Mouse (Mus musculus) intestine, embryonic 14.5 days (tissue): ENCODE measurements around the gene Sftpa1. TPM values are rescaled to one million over a fixed set of nuclear protein-coding genes. Genes with fewer than 3 reads are reported as not detected.

Source experiments
- ATAC-seq: fragments of 200-750 bp; cut with Nextera tagmentation; replicated peaks from 2 replicates; pipeline ENCODE4 v1.8.0; 2017; ENCODE audit warnings: low read depth, moderate number of reproducible peaks, moderate TSS enrichment, moderate library complexity; ENCODE audit not compliant: low FRiP score, low TSS enrichment
- DNase-seq: peaks from one replicate; pipeline ENCODE4 v3.0.0-alpha.2; 2018; ENCODE audit warnings: low spot score
- H3K27ac ChIP-seq: fragments of 300-500 bp; sonication (generic); 2 replicates; pipeline ENCODE4 v1.5.1; 2014; ENCODE audit warnings: low read depth, mild to moderate bottlenecking, control low read depth
- H3K27me3 ChIP-seq: fragments of 300-500 bp; sonication (generic); replicated peaks from 2 replicates; pipeline ENCODE4 v1.6.1; 2014; ENCODE audit warnings: low read length, control low read depth; ENCODE audit not compliant: control insufficient read depth, insufficient read depth
- H3K36me3 ChIP-seq: fragments of 300-500 bp; sonication (generic); 2 replicates; pipeline ENCODE4 v1.6.1; 2014; ENCODE audit warnings: low read length, control low read depth; ENCODE audit not compliant: control insufficient read depth, insufficient read depth
- H3K4me1 ChIP-seq: fragments of 300-500 bp; sonication (generic); replicated peaks from 2 replicates; pipeline ENCODE4 v1.6.1; 2014; ENCODE audit warnings: low read length, control low read depth, mixed read lengths; ENCODE audit not compliant: control insufficient read depth, insufficient read depth
- H3K4me2 ChIP-seq: fragments of 300-500 bp; sonication (generic); 2 replicates; pipeline ENCODE4 v1.6.1; 2014; ENCODE audit warnings: low read length
- H3K4me3 ChIP-seq: fragments of 300-500 bp; sonication (generic); 2 replicates; pipeline ENCODE4 v1.5.1; 2014; ENCODE audit warnings: low read depth, low read length, control low read depth, mixed read lengths
- H3K9ac ChIP-seq: fragments of 300-500 bp; sonication (generic); 2 replicates; pipeline ENCODE4 v1.6.1; 2014; ENCODE audit warnings: mild to moderate bottlenecking, low read length
- H3K9me3 ChIP-seq: fragments of 300-500 bp; sonication (generic); 2 replicates; pipeline ENCODE4 v1.6.1; 2016; ENCODE audit warnings: low read length, control low read depth; ENCODE audit not compliant: control insufficient read depth
- WGBS: fragments of 180-500 bp; shearing (Covaris S2); extraction: QIAGEN DNeasy Blood & Tissue Kit; methylation state at CpG from one replicate; pipeline ENCODE4 v1.1.7; 2014; 5-methylcytosine and 5-hydroxymethylcytosine counted together
- polyA plus RNA-seq: library from polyadenylated mRNA; unstranded; fragments of >200 nt; fragmentation: Nextera tagmentation; extraction: Ambion mirVana; gene quantifications from 2 replicates; pipeline ENCODE4 v1.2.1, GENCODE M21; 2014

Gene Sftpa1
- polyA plus RNA-seq, 1 experiment from 2014 or later: not detected

DNA sequence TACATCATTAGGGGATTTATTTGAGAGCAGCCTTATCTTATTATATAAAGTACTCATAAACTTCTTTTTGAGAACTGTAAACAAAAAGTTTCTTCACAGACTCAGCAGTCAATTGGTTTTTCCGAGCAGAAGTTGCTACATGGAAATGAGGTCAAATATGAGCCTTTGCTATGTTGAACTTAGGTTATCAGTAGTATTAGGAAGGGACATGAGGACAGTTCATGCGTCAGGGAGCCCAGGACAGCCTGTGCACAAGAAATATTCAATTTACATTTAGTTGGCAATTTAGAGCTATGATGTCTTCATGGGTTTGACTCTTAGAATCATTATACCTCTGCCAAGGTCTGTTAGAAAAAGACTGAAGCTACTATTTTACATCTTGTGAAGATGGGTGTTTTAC, 29.3 kb upstream of the Sftpa1 start:
- Histone ChIP-seq H3K27me3 (no peaks in the 10 kb centered on the region), H3K4me3 (no peak overlapping the region), H3K36me3 (no peaks in the 10 kb centered on the region), H3K4me2 (no peak overlapping the region), H3K4me1 (no peaks in the 10 kb centered on the region), H3K27ac (no peak overlapping the region), H3K9me3 (no peaks in the 10 kb centered on the region), H3K9ac (no peak overlapping the region)
- DNase-seq: no peak
- 64% methylated on average over 2 of the region's 2 CpGs for WGBS
- ATAC-seq: no peak

DNA sequence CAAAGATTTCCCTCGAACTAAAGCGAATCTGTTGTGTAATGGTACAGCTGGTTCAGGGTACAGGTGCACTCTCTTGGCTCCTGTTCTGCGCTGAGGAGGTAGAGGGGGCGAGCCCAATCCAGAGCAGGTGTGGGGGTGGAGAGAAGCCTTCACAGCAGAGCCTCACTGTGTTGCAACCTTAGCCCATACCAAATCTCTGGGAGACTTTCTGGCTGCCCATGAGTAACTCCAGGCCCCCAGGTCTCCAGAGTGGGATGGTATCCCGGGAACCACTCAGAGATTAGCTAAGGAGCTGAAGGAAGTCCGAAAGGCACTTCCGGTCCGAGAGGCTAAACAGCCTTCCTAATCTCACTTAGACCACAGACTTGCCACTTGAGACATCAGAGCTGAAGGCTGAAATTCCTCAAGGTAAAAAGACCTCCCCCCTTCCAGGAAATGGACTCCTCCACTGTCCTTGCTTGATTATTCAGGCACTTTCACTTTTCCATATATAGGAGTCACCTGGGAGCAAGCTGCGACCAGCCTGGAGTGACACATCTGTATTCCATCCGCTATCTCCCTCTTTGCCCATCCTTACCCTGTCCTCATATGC, 26.6 kb upstream of the Sftpa1 start, which contains the start of gene Mat1a:
Gene Mat1a (plus strand): TSS at position 183 of the 592 bp plus-strand sequence.
- Histone ChIP-seq H3K9me3 (no peaks in the 10 kb centered on the region), H3K27me3 (no peaks in the 10 kb centered on the region), H3K4me1 (no peaks in the 10 kb centered on the region), H3K36me3 (no peaks in the 10 kb centered on the region), H3K27ac (no peak within 1 kb of the TSS), H3K4me2 (no peak within 1 kb of the TSS), H3K9ac (no peak within 1 kb of the TSS), H3K4me3 (no peak within 1 kb of the TSS)
- DNase-seq (no peak), ATAC-seq (no peak)
- 69% methylated on average over 10 of the region's 10 CpGs for WGBS

DNA sequence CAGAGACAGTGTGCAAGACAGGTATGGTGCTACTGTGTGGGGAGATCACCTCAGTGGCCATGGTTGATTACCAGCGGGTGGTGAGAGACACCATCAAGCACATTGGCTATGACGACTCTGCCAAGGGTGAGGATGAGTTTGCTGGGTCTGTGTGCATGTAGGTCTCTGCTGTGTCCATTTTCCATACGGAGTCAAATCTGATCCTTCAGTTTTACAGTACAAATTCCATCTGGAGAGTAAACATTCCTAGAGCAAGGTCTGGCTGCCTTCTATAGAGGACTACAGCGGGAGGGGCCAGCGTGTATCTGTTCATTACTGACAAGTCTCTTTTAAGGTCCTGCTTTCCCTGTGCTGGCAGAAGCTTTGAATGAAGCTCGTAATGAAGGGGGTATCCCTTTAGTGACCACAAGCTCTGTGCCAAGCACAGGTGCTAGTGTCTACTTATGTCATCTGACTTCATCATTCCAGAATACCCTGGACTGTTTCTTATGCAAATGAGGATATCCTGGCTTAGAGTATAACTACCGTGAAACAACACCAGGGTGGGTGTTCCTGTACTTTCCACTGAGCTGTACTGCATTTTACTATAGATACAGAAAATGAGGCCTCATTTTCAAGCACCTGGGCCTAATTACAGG, 20.4 kb upstream of the Sftpa1 start:
- no peak for DNase-seq
- Histone ChIP-seq H3K36me3 (no peaks in the 10 kb centered on the region), H3K4me1 (no peaks in the 10 kb centered on the region), H3K4me2 (no peak overlapping the region), H3K9ac (no peak overlapping the region), H3K27me3 (no peaks in the 10 kb centered on the region), H3K4me3 (no peak overlapping the region), H3K9me3 (no peaks in the 10 kb centered on the region), H3K27ac (no peak overlapping the region)
- whole genome bisulfite sequencing: 82% methylated on average over 7 of the region's 7 CpGs
- no peak for ATAC-seq

DNA sequence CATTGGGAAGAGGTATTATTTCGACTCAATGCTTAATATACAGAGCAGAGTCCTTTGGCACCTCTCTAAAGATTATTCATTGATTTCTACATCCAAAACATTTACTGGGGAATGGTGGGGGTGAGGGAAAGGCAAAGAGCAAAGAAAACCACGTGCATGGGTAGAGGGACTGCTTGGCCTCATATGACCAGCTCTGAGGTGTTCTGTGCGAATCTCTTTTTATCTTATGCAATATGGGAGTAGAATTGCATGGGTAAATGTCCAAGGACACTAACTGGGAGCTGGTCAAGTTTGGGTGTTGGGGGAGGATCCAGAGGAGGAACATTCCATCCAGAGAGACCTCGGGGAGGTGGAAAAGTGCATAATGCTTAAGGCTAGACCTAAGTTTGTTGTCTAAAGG, 18.6 kb upstream of the Sftpa1 start:
- Histone ChIP-seq H3K9me3 (no peaks in the 10 kb centered on the region), H3K4me2 (no peak overlapping the region), H3K27ac (no peak overlapping the region), H3K4me3 (no peak overlapping the region), H3K36me3 (no peaks in the 10 kb centered on the region), H3K9ac (no peak overlapping the region), H3K4me1 (no peaks in the 10 kb centered on the region), H3K27me3 (no peaks in the 10 kb centered on the region)
- DNase-seq (no peak), ATAC-seq (no peak)
- 88% methylated on average over 4 of the region's 4 CpGs for WGBS

DNA sequence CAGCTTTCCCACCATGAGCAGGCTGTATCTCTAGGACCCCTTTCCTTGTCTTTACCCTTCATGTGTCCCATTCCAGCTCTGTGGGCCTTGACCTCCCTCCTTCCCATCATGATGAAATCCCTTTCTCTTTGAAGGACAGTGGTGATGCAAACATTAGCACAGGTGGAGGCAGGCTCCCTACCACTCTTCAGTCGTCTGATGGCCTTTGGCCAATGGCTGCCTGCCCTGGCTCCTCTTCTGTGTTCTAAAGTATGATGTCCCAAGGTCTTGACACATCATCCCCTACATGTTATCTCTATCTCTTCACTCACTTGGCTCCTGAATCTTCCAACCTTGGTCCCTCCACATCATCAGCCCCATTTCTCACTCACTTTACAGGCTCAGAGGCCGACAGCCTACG, 15.3 kb upstream of the Sftpa1 start:
- Histone ChIP-seq H3K27ac (no peak overlapping the region), H3K36me3 (no peaks in the 10 kb centered on the region), H3K4me3 (no peak overlapping the region), H3K27me3 (no peaks in the 10 kb centered on the region), H3K4me2 (no peak overlapping the region), H3K4me1 (no peaks in the 10 kb centered on the region), H3K9ac (no peak overlapping the region), H3K9me3 (no peaks in the 10 kb centered on the region)
- ATAC-seq: no peak
- DNase-seq: no peak
- WGBS: 76% methylated on average over 3 of the region's 3 CpGs

DNA sequence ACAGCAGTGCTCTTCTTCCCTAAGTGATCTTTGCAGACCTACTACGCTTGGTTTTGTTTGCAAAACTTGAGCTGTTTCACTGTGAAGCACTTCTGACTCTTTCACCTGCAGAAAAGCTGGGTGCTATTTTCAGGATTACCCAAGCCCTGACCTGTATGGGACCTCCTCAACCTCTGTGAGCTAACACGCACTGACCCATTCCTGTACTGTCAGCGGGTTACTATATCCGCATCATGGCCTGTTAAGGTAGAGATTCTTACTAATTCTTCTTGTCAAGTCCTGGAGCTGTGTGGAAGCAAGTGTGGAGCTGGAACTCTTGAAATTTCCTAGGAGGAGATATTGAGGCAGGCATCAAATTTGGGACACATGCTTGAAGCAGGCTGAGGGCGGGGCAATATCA, 6.9 kb upstream of the Sftpa1 start:
- Histone ChIP-seq H3K27ac (no peak overlapping the region), H3K36me3 (no peaks in the 10 kb centered on the region), H3K4me3 (no peak overlapping the region), H3K27me3 (no peaks in the 10 kb centered on the region), H3K4me2 (no peak overlapping the region), H3K4me1 (no peaks in the 10 kb centered on the region), H3K9me3 (no peaks in the 10 kb centered on the region), H3K9ac (no peak overlapping the region)
- 85% methylated on average over 5 of the region's 5 CpGs for WGBS
- no peak for DNase-seq
- no peak for ATAC-seq

DNA sequence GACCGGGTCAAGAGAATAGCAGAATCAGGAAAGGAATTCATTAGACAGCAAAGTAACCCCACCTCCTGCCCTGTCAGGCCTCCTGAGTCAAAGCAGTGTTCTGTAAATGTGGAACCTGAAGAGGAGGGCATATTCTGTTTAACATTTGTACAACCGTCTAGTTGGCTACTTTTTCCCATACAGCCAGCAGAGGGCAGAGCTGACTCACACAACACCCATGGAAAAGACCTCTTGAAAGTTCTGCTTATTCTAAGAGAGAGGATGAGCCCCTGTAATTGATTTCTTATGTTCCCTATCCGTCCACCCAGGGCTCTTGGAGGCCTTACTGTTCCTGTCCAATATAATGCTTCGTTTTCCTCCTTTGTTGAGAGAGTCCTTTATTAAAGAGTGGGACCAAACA, 3.6 kb upstream of the Sftpa1 start:
- 30% methylated on average over 4 of the region's 4 CpGs for WGBS
- Histone ChIP-seq H3K4me3 (no peak overlapping the region), H3K4me2 (no peak overlapping the region), H3K9me3 (no peaks in the 10 kb centered on the region), H3K9ac (no peak overlapping the region), H3K27me3 (no peaks in the 10 kb centered on the region), H3K4me1 (no peaks in the 10 kb centered on the region), H3K27ac (no peak overlapping the region), H3K36me3 (no peaks in the 10 kb centered on the region)
- ATAC-seq: no peak
- DNase-seq: peak; percentile 56

DNA sequence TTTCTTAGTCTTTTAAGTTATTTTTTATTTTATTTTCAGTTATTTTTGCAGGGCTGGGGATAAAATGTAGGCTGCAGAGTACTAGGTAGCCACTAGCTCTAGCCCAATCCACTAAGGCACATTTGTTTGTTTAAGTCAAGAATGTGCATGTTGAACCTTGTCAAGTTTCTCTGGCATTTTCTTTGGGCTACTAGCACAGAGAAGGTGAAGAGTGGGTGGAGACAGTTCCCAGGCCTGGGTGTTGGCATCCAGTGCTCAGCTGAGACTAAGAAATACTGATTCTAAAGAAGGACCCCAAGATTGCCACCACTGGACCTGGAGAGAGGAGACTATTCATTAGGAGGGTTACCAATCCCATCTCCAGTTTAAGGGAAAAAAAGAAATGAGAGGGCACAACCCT, 5.4 kb downstream of the Sftpa1 start:
- H3K27ac ChIP-seq: no peak overlapping the region
- H3K36me3 ChIP-seq: no peaks in the 10 kb centered on the region
- DNase-seq (no peak), ATAC-seq (no peak)
- H3K9ac ChIP-seq: no peak overlapping the region
- H3K4me3 ChIP-seq: no peak overlapping the region
- H3K4me2 ChIP-seq: no peak overlapping the region
- no peaks in the 10 kb centered on the region for H3K4me1 ChIP-seq
- H3K27me3 ChIP-seq: no peaks in the 10 kb centered on the region
- H3K9me3 ChIP-seq: no peaks in the 10 kb centered on the region

DNA sequence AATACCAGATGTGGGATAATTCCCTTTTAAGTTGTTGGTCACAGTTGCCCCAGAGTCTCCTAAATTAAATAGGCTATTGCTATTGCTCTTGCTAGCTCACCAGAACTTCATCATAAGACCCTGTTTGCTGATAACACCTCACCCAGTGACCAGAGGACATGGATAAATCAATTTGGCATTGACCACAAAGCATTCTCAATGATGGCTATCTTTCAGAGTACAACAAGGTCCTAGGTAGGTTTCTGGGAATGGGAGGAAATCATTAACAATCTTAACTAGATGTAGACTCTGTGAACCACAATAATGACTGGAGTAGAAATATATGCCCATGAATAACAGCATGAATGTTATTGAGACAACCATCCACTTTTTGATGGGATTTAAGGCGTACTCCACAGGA, 9.1 kb downstream of the Sftpa1 start:
- Histone ChIP-seq H3K27me3 (no peaks in the 10 kb centered on the region), H3K36me3 (no peaks in the 10 kb centered on the region), H3K4me3 (no peak overlapping the region), H3K27ac (no peak overlapping the region), H3K9me3 (no peaks in the 10 kb centered on the region), H3K4me1 (no peaks in the 10 kb centered on the region), H3K9ac (no peak overlapping the region), H3K4me2 (no peak overlapping the region)
- 78% methylated on average over 1 of the region's 1 CpGs for WGBS
- ATAC-seq (no peak), DNase-seq (no peak)
